Mouse (Mus musculus) kidney, adult 2 months (tissue): ENCODE measurements around the gene Trim58. TPM values are rescaled to one million over a fixed set of nuclear protein-coding genes. Genes with fewer than 3 reads are reported as not detected.

Experiments used
- DNase-seq: peaks from one replicate; pipeline ENCODE4 v3.0.0; 2021
- H3K27ac ChIP-seq: fragments of 200-500 bp; 2 replicates; pipeline ENCODE4 v1.5.1; 2012; ENCODE audit warnings: low read depth, low read length, control low read depth, inconsistent platforms; ENCODE audit not compliant: insufficient read depth
- H3K27me3 ChIP-seq: fragments of 200-500 bp; replicated peaks from 2 replicates; pipeline ENCODE4 v1.6.1; 2012; ENCODE audit warnings: mild to moderate bottlenecking, moderate library complexity, low read length, inconsistent platforms; ENCODE audit not compliant: control insufficient read depth, insufficient read depth
- H3K36me3 ChIP-seq: fragments of 200-500 bp; 2 replicates; pipeline ENCODE4 v1.6.1; 2012; ENCODE audit warnings: mild to moderate bottlenecking, moderate library complexity, low read length, inconsistent platforms; ENCODE audit not compliant: control insufficient read depth, insufficient read depth
- H3K4me1 ChIP-seq: fragments of 200-500 bp; 2 replicates; pipeline ENCODE4 v1.6.1; 2011; ENCODE audit warnings: low read length; ENCODE audit not compliant: control insufficient read depth, insufficient read depth
- H3K4me3 ChIP-seq: fragments of 200-500 bp; 2 replicates; pipeline ENCODE4 v1.5.1; 2011; ENCODE audit warnings: mild to moderate bottlenecking, low read depth, low read length, control low read depth; ENCODE audit not compliant: insufficient read depth
- CTCF ChIP-seq: fragments of 200-500 bp; conservative IDR thresholded peaks from 2 replicates; pipeline ENCODE4 v1.5.1; 2011; ENCODE audit warnings: low read depth, mild to moderate bottlenecking, control low read depth, low read length, moderate library complexity, mixed read lengths; ENCODE audit not compliant: insufficient read depth, insufficient read length
- POLR2A ChIP-seq: fragments of 200-500 bp; IDR thresholded peaks from one replicate; pipeline ENCODE4 v1.6.1; 2011; ENCODE audit warnings: low read depth, low read length, control low read depth
- WGBS: fragments of 180-500 bp; shearing (Covaris S2); methylation state at CpG from one replicate; pipeline ENCODE4 v1.1.7; 2018; 5-methylcytosine and 5-hydroxymethylcytosine counted together
- polyA plus RNA-seq: library from polyadenylated mRNA; depleted of rRNA; stranded (reverse); fragments of >200 nt; gene quantifications from 2 replicates; pipeline ENCODE4 v1.2.3, GENCODE M21; 2012

Trim58 gene
- polyA plus RNA-seq, 1 experiment = not detected

GRCm38 (mm10) chr11:58606177-58606919, 33.9 kb upstream of the Trim58 start:
- H3K27ac ChIP-seq = no peak overlapping the region
- no peaks in the 10 kb centered on the region for H3K4me1 ChIP-seq
- TF ChIP-seq POLR2A (no peak), CTCF (no peak)
- WGBS = 87% methylated on average over 12 of the region's 12 CpGs
- no peak overlapping the region for H3K4me3 ChIP-seq
- no peak for DNase-seq
- no peaks in the 10 kb centered on the region for H3K36me3 ChIP-seq
- H3K27me3 ChIP-seq = no peaks in the 10 kb centered on the region

- H3K36me3 ChIP-seq = no peaks in the 10 kb centered on the region
- DNase-seq = no peak
- 65% methylated on average over 6 of the region's 6 CpGs for WGBS
- TF ChIP-seq POLR2A (no peak), CTCF (no peak)
- no peak overlapping the region for H3K4me3 ChIP-seq
- H3K27me3 ChIP-seq = no peaks in the 10 kb centered on the region
- no peak overlapping the region for H3K27ac ChIP-seq
- no peaks in the 10 kb centered on the region for H3K4me1 ChIP-seq
Observed at GRCm38 (mm10) chr11:58607030-58607429, 33.2 kb upstream of the Trim58 start.

GRCm38 (mm10) chr11:58613359-58613758, 26.9 kb upstream of the Trim58 start:
- Histone ChIP-seq H3K4me1 (no peaks in the 10 kb centered on the region), H3K36me3 (no peaks in the 10 kb centered on the region), H3K27ac (no peak overlapping the region), H3K4me3 (no peak overlapping the region), H3K27me3 (no peaks in the 10 kb centered on the region)
- 50% methylated on average over 3 of the region's 3 CpGs for WGBS
- no peak for DNase-seq
- TF ChIP-seq CTCF (no peak), POLR2A (no peak)

GRCm38 (mm10) chr11:58614526-58614925, 25.7 kb upstream of the Trim58 start:
- Histone ChIP-seq H3K4me1 (no peaks in the 10 kb centered on the region), H3K27me3 (no peaks in the 10 kb centered on the region), H3K36me3 (no peaks in the 10 kb centered on the region), H3K4me3 (no peak overlapping the region), H3K27ac (no peak overlapping the region)
- TF ChIP-seq CTCF (no peak), POLR2A (no peak)
- peak; percentile 24 for DNase-seq

GRCm38 (mm10) chr11:58615975-58616374, 24.3 kb upstream of the Trim58 start, which contains the start of gene 2210407C18Rik:
Gene 2210407C18Rik (minus strand): TSS chr11:58616075.
- H3K4me1 ChIP-seq = no peaks in the 10 kb centered on the region
- WGBS = 88% methylated on average over 4 of the region's 4 CpGs
- no peaks in the 10 kb centered on the region for H3K27me3 ChIP-seq
- H3K4me3 ChIP-seq = no peak within 1 kb of the TSS
- H3K36me3 ChIP-seq = no peaks in the 10 kb centered on the region
- no peak within 1 kb of the TSS for H3K27ac ChIP-seq
- no peak for DNase-seq
- no peak for TF ChIP-seq POLR2A
- no peak for TF ChIP-seq CTCF

- Histone ChIP-seq H3K36me3 (no peaks in the 10 kb centered on the region), H3K4me1 (no peaks in the 10 kb centered on the region), H3K4me3 (no peak overlapping the region), H3K27me3 (no peaks in the 10 kb centered on the region), H3K27ac (no peak overlapping the region)
- 74% methylated on average over 3 of the region's 3 CpGs for WGBS
- DNase-seq = no peak
- TF ChIP-seq CTCF (no peak), POLR2A (no peak)
Observed at GRCm38 (mm10) chr11:58618369-58618768, 21.9 kb upstream of the Trim58 start.

GRCm38 (mm10) chr11:58618793-58619192, 21.5 kb upstream of the Trim58 start:
- 79% methylated on average over 6 of the region's 6 CpGs for WGBS
- no peak overlapping the region for H3K27ac ChIP-seq

More at GRCm38 (mm10) chr11:58618793-58619192, 21.5 kb upstream of the Trim58 start:
- no peak for DNase-seq
- no peaks in the 10 kb centered on the region for H3K36me3 ChIP-seq
- H3K4me3 ChIP-seq = no peak overlapping the region
- H3K27me3 ChIP-seq = no peaks in the 10 kb centered on the region
- TF ChIP-seq POLR2A (no peak), CTCF (no peak)
- no peaks in the 10 kb centered on the region for H3K4me1 ChIP-seq
